Mouse (Mus musculus) kidney, adult 2 months (tissue): Measurements from ENCODE around the gene Iqschfp. TPM values are rescaled to one million over a fixed set of nuclear protein-coding genes. Genes with fewer than 3 reads are reported as not detected.

Experiments
- DNase-seq: peaks from one replicate; pipeline ENCODE4 v3.0.0; 2021
- H3K27ac ChIP-seq: fragments of 200-500 bp; 2 replicates; pipeline ENCODE4 v1.5.1; 2012; ENCODE audit warnings: low read depth, low read length, control low read depth, inconsistent platforms; ENCODE audit not compliant: insufficient read depth
- H3K27me3 ChIP-seq: fragments of 200-500 bp; replicated peaks from 2 replicates; pipeline ENCODE4 v1.6.1; 2012; ENCODE audit warnings: mild to moderate bottlenecking, moderate library complexity, low read length, inconsistent platforms; ENCODE audit not compliant: control insufficient read depth, insufficient read depth
- H3K36me3 ChIP-seq: fragments of 200-500 bp; 2 replicates; pipeline ENCODE4 v1.6.1; 2012; ENCODE audit warnings: mild to moderate bottlenecking, moderate library complexity, low read length, inconsistent platforms; ENCODE audit not compliant: control insufficient read depth, insufficient read depth
- H3K4me1 ChIP-seq: fragments of 200-500 bp; 2 replicates; pipeline ENCODE4 v1.6.1; 2011; ENCODE audit warnings: low read length; ENCODE audit not compliant: control insufficient read depth, insufficient read depth
- H3K4me3 ChIP-seq: fragments of 200-500 bp; 2 replicates; pipeline ENCODE4 v1.5.1; 2011; ENCODE audit warnings: mild to moderate bottlenecking, low read depth, low read length, control low read depth; ENCODE audit not compliant: insufficient read depth
- CTCF ChIP-seq: fragments of 200-500 bp; conservative IDR thresholded peaks from 2 replicates; pipeline ENCODE4 v1.5.1; 2011; ENCODE audit warnings: low read depth, mild to moderate bottlenecking, control low read depth, low read length, moderate library complexity, mixed read lengths; ENCODE audit not compliant: insufficient read depth, insufficient read length
- POLR2A ChIP-seq: fragments of 200-500 bp; IDR thresholded peaks from one replicate; pipeline ENCODE4 v1.6.1; 2011; ENCODE audit warnings: low read depth, low read length, control low read depth
- WGBS: fragments of 180-500 bp; shearing (Covaris S2); methylation state at CpG from one replicate; pipeline ENCODE4 v1.1.7; 2018; 5-methylcytosine and 5-hydroxymethylcytosine counted together
- polyA plus RNA-seq: library from polyadenylated mRNA; depleted of rRNA; stranded (reverse); fragments of >200 nt; gene quantifications from 2 replicates; pipeline ENCODE4 v1.2.3, GENCODE M21; 2012

The Iqschfp gene
- polyA plus RNA-seq, 1 experiment: not detected

DNA sequence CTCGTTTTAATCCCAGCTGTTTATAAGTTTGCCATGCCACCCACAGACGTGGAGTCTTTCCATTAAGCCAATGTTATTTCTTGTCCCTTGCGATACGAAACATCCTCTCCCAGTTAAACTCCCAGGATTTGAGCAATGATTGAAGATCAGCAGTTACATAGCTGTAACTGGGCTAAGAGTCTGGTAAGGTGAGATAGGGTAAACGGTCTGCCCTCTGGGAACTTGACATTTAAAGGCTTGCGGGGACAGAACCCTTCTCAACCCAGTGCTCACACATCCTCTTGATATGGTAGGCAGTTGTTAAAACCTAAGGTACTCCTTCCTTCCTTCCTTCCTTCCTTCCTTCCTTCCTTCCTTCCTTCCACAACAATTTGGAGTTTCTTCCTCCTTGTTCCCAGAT is 604.5 kb downstream of the Iqschfp start:
- H3K4me1 ChIP-seq: peaks cover 9% of the 10 kb centered on the region; the same call in 1 of the 2 replicates
- H3K27me3 ChIP-seq: no peaks in the 10 kb centered on the region
- no peak for DNase-seq
- H3K36me3 ChIP-seq: no peaks in the 10 kb centered on the region
- H3K27ac ChIP-seq: peak overlapping the region; percentile 48
- WGBS: 48% methylated on average over 6 of the region's 6 CpGs
- TF ChIP-seq POLR2A (no peak), CTCF (no peak)
- no peak overlapping the region for H3K4me3 ChIP-seq

DNA sequence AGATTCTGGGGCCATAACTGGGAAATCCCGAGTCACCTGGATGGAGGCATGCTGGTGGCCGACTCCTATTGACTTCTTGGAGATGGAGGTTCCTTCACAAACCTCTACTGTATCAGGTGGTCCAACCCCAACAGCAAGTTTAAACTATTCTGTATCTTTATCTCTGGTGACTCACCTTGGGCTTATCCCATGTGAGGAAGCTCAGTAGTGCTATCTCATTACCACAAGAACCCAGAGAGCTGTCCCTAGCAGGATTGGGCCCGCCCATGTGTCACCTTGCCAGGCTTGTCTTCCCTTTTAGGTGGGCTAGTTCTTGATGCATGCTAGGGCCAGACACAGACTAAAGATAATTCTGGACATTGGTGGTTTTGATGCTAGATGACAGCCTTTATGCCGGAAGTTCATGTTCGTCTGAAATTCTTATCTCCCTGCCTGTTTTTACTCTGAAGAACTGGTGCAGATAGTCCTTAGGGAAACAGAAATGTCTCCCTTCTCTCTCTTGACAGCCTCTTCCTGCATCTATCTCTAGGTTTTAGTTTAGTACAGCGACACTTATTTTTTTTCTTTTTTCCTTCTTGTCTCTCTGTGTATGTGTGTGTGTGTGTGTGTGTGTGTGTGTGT is 607.6 kb downstream of the Iqschfp start:
- no peaks in the 10 kb centered on the region for H3K36me3 ChIP-seq
- H3K4me3 ChIP-seq: no peak overlapping the region
- H3K27ac ChIP-seq: no peak overlapping the region
- peaks cover 6% of the 10 kb centered on the region; the same call in 1 of the 2 replicates for H3K4me1 ChIP-seq
- WGBS: 77% methylated on average over 6 of the region's 6 CpGs
- TF ChIP-seq POLR2A: no peak
- TF ChIP-seq CTCF: no peak
- no peak for DNase-seq
- H3K27me3 ChIP-seq: no peaks in the 10 kb centered on the region

DNA sequence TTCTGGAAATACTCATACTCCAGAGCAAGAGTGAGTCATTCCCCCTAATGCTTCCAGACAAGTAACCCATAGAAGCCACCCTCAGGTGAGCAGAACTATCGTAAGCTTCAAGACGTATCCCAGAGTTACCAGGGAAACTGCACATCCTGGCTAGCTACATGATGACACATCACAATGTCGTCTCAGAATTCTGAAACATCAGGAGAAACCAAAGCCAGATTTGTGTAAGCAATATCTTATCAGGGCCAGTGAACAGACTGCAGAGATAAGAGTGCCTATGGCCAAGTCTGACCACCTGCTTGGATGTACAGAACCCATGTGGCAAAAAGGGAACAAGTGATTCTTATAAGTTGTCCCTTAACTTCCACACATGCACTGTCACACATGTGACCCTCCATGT is 612.8 kb downstream of the Iqschfp start:
- H3K4me1 ChIP-seq: peaks cover 19% of the 10 kb centered on the region
- no peak overlapping the region for H3K27ac ChIP-seq
- H3K27me3 ChIP-seq: no peaks in the 10 kb centered on the region
- TF ChIP-seq POLR2A: no peak
- no peak for TF ChIP-seq CTCF
- no peaks in the 10 kb centered on the region for H3K36me3 ChIP-seq
- 81% methylated on average over 3 of the region's 3 CpGs for WGBS
- no peak overlapping the region for H3K4me3 ChIP-seq
- no peak for DNase-seq

DNA sequence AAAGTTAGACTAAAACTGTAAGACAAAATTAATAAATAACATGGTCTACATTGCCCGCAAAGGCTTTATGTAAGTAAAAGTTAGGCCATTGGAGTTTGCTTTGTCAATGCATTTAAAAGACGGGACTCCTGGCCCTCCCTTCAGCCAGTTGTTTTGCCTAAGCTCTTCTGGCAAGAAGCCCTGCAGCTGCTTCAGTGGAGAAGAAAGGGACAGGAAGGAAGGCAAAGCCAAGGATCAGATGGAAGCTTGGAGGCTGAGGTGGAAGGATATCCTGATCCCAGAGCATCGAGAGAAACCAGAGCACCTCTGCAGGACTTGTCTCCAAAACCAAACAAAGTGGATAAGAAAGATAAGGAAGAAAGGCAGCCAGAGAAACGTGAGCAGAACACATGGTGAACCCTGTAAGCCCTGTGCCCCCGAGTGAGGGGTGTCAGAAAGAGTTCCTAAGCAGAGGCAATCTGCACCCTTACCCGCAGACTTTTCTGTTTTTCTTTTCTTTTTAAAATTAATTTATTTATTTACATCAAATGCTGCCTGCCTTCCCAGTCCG is 614.8 kb downstream of the Iqschfp start:
- peak overlapping the region; percentile 45; the same call in 1 of the 2 replicates for H3K27ac ChIP-seq
- no peak overlapping the region for H3K4me3 ChIP-seq
- TF ChIP-seq POLR2A (no peak), CTCF (no peak)
- H3K36me3 ChIP-seq: no peaks in the 10 kb centered on the region
- peak; percentile 71 for DNase-seq
- 37% methylated on average over 7 of the region's 7 CpGs for WGBS
- H3K27me3 ChIP-seq: no peaks in the 10 kb centered on the region
- peaks cover 23% of the 10 kb centered on the region for H3K4me1 ChIP-seq

DNA sequence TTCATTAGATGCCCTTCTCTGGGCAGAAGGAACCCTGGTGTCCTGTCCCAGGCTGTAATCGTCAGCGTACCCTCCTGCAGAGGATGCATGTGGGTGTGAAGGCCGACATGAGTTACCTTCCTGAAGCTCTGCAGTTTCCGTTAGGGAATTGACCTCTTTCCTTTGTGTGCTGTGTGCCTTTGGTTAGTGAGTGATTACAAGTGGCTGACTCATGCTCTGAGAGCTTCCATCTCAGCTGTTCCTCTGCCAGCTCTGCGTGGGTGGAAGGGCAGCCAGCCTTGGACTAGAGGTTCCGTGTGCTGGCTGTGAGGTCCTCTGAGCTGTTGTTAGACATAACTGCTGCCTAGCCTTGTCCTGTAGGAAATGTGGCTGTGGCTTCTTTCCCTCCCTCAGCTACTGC is 616.6 kb downstream of the Iqschfp start:
- H3K27me3 ChIP-seq: no peaks in the 10 kb centered on the region
- peak overlapping the region; percentile 86 for H3K27ac ChIP-seq
- no peak for TF ChIP-seq POLR2A
- TF ChIP-seq CTCF: no peak
- 14% methylated on average over 6 of the region's 6 CpGs for WGBS
- no peaks in the 10 kb centered on the region for H3K36me3 ChIP-seq
- H3K4me3 ChIP-seq: no peak overlapping the region
- peak; percentile 86 for DNase-seq
- peaks cover 41% of the 10 kb centered on the region for H3K4me1 ChIP-seq

DNA sequence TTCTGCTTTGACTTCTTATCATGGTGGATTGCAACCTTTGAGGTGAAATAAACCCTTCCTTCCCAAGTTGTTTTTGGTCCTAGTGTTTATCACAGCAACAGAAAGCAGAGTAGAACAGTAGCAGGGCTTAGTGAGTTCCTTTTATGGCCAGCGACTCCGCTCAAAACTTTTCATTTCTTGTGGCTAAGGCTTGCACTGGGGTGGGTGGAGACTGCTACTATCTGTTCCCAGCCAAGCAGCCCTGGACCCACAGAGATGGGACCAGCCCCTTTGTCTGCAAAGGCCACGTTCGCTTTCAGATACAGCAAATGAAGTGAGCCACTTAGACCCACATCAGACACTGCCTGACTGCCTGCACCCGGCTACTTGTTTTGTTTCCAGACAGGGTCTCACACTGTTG is 618.8 kb downstream of the Iqschfp start:
- no peak for DNase-seq
- no peaks in the 10 kb centered on the region for H3K36me3 ChIP-seq
- peaks cover 51% of the 10 kb centered on the region for H3K4me1 ChIP-seq
- H3K4me3 ChIP-seq: no peak overlapping the region
- no peak overlapping the region for H3K27ac ChIP-seq
- TF ChIP-seq CTCF (no peak), POLR2A (no peak)
- H3K27me3 ChIP-seq: no peaks in the 10 kb centered on the region
- 92% methylated on average over 5 of the region's 5 CpGs for WGBS

DNA sequence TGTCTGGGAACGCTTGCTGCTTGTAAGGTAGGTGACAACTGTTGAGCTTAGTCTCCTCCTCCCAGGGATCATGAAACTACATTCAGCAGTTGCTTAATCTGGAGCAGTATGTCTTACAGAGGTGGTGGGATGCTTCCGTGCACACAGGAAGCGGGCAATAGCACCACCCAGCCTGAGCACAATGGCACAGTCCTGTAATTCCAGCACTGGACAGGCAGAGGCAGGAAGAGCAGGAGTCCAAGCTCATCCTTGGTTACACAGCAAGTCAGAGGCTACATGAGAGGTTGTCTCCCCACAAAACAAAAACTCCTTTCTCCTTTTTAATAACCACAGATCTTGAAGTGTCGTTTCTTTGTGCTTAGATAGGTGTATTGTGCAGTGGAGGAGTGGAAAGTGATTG is 619.7 kb downstream of the Iqschfp start:
- H3K4me3 ChIP-seq: no peak overlapping the region
- DNase-seq: peak; percentile 59
- peak overlapping the region; percentile 27; the same call in 1 of the 2 replicates for H3K27ac ChIP-seq
- peaks cover 56% of the 10 kb centered on the region for H3K4me1 ChIP-seq
- no peak for TF ChIP-seq CTCF
- no peak for TF ChIP-seq POLR2A
- H3K36me3 ChIP-seq: no peaks in the 10 kb centered on the region
- no peaks in the 10 kb centered on the region for H3K27me3 ChIP-seq
- 54% methylated on average over 4 of the region's 4 CpGs for WGBS
